Mouse (Mus musculus) gastrocnemius, adult 18-20 months (tissue): ENCODE measurements around the gene Atf4. TPM values are rescaled to one million over a fixed set of nuclear protein-coding genes. Genes with fewer than 3 reads are reported as not detected.
A peak's percentile ranks its signal among the peaks of the same experiment; 100 is the strongest.

Experiments
- DNase-seq: peaks from one replicate; pipeline ENCODE4 v3.0.0; 2021; ENCODE audit warnings: low spot score
- total RNA-seq, 2 experiments: library from RNA; stranded (reverse); gene quantifications; 2 replicates each; pipeline ENCODE4 v1.2.3; 2021

The Atf4 gene
- total RNA-seq, 2 experiments from 2014 or later: 141 to 165 TPM

DNA sequence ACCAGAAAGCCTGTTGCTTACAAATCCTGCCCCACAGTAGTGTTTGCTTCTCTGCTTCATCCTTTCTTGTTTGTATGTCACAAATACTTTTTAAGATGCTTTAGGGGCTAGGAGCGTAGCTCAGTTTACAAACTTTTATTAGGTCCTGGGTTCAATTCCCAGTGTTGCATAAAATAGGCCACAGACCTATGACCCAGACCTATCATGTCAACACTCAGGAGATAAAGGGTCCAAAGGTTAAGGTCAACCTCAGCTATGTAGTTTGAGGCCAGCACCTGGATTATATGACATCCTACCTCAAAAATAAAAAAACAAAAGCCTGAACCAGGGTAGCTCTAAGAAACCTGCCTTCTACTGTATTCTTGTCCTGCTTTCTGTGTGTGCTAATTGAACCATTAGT lies 6.4 kb upstream of the Atf4 start:
- DNase-seq: no peak

DNA sequence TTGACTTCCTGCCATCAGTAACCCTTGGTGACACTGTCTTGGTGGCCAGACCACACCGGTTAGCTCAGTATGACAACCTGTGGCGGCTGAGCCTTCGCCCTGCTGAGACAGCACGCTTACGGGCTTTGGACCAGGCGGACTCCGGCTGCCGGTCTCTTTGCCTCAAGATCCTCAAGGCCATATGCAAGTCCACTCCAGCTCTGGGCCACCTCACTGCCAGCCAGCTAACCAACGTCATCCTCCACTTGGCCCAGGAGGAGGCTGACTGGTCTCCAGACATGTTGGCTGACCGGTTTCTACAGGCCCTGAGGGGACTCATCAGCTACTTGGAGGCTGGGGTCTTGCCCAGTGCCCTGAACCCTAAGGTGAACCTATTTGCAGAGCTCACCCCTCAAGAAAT lies 5.3 kb upstream of the Atf4 start:
- DNase-seq: no peak

DNA sequence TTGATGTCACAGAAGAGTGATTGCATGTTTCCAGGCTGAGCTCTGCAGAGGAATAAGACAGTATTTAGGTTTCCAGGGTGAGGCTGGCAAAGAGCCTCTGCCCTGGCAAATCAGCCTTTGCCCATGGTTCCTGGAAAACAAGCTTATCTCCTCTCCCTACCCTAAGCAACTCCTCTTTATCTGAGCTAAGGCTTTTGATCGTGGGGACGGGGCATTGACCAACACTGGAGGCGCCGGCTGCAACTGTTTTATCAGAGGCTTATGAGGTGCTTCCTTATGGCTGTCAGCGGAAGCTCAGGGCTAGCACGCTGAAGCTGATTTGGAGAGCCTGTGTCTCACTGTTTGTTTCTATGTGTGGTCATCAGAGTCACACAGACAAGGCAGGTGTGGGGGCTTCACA lies 4.4 kb upstream of the Atf4 start:
- no peak for DNase-seq

DNA sequence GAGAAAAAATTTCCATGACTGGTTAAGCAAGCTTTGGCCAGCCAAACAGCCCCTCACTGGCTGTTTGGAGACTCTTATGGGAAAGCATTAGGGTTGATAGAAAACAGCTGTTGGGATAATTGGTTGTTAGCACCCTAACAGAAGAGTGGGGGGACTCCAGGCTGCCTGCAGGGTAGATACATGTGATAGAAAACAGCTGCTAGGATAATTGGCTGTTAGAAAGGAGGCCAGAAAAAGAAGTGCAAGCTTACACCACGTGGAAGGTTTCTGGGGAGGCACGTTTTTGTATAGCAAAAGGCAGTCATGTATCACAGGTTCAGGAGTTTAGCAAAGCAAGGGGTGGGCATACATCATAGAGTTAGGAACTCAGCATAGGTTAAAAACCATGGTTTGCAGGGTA lies 1.5 kb upstream of the Atf4 start:
- DNase-seq: no peak

DNA sequence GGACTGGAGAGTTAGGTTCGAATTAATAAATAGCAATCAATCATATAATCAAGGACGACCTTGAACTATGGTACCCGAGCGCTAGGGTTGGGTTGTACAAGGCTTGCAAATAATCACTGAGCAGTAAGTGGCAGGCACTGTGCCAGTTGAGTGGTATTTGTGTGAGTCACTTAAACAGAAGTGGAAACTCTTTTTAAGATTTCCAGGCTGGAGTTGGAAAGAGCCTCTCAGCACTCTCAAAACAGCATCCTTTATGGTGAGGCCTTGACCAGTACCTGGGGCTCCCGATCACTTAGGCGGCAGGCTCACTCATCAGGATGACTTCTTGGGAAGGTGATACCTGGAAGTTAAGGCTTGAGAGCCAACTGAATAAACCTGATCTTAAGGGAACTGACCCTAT lies 777 bp upstream of the Atf4 start:
- peak; percentile 32 for DNase-seq

DNA sequence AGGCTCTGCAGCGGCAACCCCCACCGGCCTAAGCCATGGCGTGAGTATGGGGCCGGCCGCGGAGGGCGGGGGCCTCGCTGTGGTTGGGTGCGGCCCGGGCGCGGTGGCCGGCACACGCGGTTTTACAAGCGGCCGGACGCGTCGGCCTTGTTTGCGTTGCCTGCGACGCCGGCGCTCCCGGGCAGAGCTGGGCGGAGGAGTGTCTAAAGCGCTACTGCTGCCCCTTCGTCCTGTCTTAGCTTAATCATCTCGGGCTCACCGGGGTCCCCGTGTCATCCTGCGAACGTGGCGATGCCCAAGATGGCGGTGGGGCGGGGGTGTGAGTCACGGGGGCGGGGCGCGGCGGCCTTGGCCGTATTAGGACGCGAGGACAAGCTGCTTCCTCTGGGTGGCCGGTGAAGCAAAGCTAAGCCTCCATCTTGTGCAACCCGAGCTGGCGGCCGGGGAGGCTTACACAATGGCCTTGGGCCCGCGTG lies 700 bp downstream of the Atf4 start:
- DNase-seq: peak; percentile 77

DNA sequence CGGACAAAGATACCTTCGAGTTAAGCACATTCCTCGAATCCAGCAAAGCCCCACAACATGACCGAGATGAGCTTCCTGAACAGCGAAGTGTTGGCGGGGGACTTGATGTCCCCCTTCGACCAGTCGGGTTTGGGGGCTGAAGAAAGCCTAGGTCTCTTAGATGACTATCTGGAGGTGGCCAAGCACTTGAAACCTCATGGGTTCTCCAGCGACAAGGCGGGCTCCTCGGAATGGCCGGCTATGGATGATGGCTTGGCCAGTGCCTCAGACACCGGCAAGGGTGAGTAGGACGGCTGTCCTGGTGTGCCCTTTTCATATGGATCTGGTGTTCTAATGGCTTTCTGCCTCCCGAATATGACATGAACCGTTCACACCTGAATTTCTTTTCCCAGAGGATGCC lies 1.3 kb downstream of the Atf4 start:
- DNase-seq: peak; percentile 18

DNA sequence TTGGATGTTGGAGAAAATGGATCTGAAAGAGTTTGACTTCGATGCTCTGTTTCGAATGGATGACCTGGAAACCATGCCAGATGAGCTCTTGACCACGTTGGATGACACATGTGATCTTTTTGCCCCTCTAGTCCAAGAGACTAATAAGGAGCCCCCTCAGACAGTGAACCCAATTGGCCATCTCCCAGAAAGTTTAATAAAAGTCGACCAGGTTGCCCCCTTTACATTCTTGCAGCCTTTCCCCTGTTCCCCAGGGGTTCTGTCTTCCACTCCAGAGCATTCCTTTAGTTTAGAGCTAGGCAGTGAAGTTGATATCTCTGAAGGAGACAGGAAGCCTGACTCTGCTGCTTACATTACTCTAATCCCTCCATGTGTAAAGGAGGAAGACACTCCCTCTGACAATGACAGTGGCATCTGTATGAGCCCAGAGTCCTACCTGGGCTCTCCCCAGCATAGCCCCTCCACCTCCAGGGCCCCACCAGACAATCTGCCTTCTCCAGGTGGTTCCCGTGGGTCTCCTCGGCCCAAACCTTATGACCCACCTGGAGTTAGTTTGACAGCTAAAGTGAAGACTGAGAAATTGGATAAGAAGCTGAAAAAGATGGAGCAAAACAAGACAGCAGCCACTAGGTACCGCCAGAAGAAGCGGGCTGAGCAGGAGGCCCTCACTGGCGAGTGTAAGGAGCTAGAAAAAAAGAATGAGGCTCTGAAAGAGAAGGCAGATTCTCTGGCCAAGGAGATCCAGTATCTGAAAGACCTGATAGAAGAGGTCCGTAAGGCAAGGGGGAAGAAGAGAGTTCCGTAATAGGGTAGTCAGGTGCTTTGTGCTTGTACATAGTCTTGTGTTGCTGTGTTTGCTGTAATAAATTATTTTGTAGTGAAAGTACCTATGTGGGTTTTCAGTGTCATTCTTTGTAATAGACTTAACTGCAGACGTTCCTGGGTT lies 1.9 kb downstream of the Atf4 start:
- DNase-seq: peak; percentile 6

DNA sequence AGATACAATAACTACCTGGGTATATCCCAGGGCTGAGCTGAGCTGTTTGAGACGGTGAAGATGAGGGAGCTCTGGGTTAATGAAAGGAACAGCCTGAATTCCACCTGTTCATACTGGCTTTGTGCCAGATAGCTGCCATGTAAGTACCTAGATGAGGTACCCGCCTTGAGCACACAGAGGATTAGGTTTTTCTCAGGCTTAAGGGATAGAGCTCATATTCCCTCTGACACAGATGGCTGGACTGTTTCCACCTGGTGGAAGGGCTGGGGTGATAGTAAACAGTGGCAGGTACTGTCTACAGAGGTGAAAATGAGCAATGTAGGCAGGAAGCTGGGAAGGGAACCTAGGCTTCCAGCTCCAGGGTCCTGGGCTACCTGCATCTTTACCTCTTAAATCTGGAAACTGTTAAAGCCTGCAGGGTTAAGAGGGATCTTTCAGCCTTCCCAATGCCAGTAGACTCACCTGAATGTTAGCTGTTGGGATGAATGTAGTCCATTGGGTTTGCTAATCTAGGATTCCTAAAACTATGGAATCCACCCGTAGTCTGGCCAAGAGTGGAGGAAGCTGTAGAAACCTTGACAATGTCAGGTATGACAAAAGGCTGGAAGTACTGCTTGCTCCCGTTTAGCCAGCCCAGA lies 2.7 kb downstream of the Atf4 start:
- peak; percentile 56 for DNase-seq

DNA sequence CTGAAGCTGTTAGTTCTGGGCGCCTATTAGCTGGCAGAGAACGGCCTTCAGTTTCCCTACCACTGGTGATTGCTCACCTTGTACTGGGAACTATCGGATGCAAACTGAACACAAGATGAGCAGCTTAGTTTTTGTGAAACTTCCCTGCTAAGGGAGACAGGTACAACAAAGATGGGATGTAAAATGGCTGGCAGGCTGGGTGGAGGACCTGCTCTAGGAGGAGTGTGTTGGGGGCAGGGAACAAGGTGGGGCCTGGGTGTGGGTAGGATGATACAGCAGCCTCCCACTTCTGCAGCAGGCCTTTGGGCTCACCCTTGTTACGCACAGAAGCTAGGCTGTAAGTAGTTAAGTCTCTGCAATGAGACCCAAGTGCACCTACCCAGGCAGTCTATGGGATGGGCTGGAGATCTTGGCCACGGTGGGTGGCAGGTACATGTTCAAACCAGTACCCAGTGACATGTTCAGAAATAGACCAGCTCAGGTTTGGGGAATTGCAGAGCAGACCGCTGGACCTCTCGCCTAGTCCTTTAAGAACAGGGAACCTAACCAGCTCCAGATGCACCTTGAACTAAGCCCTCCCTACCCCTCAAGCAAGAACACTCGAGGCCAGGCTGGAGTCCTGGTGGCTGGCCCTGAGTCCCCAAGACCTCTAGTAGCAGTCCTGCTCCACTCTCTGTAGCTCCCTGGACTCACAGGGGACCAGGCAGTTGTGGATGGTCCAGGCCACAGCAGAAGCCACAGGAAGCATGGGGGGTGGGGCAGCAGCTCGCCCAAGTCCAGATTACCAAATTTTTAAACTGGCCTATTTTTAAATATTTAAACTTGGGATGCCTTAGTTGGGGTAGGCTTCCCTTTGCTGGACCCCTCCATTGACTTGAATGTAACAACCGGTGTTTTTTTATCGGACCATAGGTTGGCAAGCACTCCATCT lies 3.5 kb downstream of the Atf4 start:
- DNase-seq: peak; percentile 12

DNA sequence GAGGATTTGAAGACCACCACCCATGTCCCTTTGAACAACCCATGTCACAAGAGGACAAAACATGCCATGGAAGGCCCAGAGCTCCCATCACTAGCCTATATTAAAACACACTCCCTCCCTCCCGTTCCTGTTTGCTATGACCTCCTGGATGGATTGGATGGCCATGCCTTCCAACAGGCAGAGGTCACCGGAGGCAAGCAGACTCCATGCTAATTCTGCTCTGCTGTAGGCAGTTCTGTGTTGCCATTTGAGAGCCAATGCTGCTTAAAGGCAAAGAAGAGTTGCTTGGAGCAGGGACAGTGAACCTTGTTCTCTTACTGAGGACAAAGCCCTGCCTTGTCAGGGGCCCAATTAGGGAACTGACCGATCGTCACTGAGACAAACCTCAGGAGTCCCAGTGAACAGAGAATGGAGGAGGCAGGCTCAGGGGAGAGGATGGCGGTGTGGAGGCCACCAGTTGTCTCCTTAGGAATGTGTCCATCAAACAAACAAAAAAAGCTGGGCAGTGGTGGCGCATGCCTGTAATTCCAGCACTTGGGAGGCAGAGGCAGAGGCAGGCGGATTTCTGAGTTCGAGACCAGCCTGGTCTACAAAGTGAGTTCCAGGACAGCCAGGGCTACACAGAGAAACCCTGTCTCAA lies 4.5 kb downstream of the Atf4 start:
- peak; percentile 26 for DNase-seq

DNA sequence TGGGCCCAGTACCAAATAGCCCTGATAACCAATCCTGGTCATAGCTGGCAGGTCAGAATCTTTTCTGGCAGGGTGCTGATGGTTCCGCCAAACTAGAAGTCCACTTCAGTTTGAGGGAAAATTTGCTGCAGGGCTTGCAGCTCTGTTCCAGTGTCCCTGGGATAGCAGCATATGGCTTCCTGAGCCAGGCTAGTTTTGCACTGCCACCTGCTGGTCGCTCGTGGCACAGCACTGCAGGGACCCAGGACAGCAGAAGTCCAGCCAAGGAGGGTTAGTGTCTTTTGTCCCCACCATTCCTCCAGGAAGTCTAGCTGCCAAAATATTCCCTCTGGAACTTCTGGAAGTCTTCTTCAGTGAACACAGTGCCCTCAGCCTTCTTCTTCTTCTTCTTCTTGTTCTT lies 5.7 kb downstream of the Atf4 start:
- DNase-seq: peak; percentile 85

DNA sequence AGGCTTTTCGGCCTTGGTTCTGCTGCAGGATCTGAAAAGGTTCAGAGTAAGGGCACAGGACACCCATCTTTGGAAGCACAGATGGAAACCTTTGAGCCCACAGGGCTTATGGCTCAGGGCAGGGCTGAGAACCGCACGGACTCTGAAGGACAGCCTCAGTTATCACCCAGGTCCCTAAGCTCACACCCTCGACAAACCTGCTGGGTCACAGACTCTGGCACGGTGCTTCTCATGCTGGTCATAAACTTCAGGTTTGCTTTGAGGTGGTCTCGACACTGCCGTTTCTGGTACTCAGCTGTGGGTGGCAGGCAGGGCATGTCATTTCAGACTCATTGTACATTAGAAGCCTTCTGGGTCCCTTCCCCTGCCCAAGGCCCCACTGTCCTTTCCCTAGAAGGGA lies 6.1 kb downstream of the Atf4 start:
- no peak for DNase-seq

DNA sequence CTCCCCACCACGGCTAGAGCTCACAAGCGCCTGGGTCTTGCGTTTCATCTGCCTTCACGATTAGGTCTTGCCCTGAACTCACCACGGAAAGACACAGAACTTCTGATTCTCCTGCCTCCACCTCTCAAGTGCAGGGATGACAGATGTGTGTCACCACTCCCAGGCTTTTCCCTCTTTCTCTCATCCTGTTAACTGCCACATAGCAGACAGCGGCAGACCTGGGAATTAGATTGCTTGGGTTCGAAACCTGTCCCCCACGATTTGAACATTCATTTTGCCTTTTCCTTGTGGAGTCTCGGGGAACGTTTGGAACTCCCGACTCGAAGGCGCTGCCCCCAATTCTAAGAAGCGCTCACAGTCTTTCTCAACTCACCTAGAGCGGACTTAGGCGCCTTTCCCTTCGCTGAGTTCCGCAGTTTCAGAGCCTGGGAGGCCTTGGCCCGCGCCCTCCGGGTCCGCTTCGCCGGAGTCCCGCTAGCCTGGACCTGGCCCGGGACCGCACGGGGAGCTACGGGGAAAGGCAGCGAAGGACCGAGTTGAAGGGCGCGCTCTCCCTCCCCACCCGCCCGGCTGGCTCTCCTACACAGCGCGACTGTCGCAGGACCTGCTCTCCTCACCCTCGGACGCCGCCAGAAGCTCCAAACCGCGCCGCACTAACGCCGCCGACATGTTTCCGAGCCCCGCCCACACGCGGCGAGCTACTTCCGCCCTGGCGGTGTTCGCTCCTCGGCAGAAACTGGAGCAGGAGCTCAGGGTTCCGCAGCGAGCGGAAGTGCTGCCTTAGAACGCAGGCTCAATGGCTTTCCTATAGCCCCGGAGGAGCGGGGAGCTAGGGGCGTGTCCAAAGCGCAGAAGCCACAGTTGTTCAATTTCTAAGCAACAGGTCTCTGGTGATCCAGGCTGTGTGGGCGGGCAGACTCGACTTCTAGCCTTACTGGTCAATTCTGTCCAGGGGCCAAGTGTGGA lies 8.9 kb downstream of the Atf4 start, which contains the start of gene Rps19bp1:
TSS of gene Rps19bp1 (minus strand) at position 706 of the 966 bp plus-strand sequence.
- DNase-seq: peak; percentile 87

DNA sequence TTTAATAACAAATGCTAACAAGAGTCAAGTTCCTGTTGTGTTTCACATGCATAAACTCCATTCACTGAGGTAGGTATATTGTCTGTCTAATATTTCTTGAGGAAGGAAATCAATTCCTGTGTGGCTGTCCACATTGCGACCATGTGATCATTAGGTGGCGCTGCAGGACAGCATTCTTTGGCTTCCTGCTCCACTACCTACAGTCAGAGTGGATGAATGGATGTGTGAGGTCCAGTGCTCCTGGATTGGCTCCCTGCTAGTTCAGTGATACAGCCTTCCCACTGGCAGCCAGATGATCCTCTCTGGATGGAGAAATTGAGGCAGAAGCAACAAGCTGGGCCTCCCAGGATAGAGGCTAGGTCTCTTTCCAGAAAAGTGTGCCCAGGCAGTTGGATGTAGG lies 11.3 kb downstream of the Atf4 start:
- DNase-seq: peak; percentile 72

DNA sequence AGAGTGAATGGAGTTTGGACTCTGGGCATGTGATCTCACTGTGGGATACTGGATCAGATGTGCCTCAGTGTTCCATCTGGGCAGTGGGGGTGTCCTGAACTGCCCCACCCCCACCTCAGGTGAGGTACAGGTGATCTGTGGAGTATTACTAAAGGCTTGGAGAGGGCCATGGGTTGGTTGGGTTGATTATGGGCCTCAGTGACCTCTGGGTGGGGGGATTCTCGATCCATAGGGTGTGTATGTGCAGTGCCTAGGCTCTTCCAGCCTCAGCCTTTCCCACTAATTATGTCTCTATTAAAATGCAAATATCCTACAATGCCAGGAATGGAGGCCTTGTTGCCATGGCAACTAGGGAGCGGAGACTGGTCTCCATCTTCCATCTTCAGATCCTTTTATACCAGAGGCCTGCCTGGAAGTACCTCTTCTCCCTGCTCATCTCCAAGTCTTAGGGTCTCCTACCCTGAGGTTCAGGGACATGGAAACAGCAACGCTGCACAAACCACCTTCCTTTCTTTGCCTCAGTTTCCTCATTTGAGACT lies 16.9 kb downstream of the Atf4 start:
- no peak for DNase-seq

DNA sequence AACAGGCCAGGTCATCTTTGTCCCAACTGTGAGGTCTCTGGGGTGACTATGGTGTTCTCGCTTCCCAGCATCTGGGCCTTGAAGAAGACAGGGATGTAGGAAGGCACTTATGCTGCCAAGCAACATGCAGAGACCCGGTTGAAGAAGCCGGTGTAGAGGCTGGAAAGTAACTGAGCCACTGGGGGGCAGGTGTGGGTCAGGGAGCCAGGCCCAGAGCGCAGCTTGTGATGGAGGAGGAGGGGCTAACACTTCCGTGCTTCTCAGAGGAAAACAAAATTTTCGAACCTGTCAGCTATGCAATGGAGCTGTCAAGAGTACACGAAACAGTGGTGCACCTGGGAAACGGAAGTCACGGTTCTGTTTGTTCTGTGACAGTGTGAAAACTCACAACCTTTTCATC lies 22.1 kb downstream of the Atf4 start:
- no peak for DNase-seq

DNA sequence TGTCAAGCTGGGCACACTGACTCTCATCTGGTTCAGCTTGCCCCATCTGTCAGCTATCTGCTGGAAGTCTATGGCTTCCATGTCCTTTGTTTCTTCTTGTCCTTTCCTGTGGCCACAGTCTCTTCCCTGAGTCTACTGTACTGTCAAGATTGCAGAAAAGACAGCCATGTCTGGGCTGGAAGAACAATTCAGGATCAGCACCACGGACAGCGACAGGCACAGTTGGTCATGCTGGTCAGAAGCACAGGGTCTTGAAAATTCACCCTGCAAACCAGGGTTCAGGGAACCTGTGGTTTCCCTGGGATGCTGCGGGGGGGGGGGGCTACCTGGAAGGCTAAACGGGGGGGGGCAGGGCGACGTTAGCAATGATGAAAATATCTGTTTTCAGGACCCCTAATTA lies 22.6 kb downstream of the Atf4 start:
- peak; percentile 34 for DNase-seq

DNA sequence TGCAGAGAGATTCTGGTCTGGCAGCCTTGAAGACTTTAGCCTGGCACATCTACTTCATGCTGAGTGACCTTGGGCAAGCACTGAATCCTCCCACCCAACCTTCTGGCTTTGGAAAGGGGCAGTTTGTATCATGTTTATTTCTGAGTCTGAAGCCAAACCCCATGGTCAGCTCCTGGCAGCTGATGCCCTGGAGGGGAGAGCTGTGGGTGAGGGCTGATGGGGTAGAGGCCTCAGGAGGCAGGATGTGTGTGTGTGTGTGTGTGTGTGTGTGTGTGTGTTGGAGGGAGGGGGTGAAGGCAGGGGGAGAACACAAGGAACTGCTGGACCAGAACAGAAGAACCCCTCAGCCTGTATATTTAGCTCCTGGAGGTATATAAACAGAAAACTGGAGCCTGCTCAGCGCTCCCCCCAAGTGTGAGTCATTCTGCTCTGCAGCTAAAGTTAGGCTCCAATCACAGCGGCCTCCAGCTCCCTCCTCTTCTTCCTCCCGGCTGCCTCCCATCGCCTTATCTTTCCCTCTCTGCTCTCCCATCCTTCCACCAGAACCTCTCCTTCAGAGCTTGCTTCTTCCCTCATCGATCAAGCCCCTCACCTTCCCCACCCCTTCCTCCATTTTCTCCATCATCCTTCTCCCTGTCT lies 23.3 kb downstream of the Atf4 start:
- DNase-seq: no peak
